Mouse (Mus musculus): ENCODE measurements at regions not wholly inside any gene's neighbourhood (a gene's known extent, or its start where the extent isn't known, plus 50 kb on each side); places are given as distances from the start of the nearest gene placed in this dataset.

- DNase-seq = no peak
Measured at GRCm38 (mm10) chr3:139780054-139780453, 574.6 kb downstream of the Stpg2 start.

- DNase-seq = no peak
Measured at GRCm38 (mm10) chr3:139783406-139783805, 577.9 kb downstream of the Stpg2 start.

- no peak for DNase-seq
Measured at GRCm38 (mm10) chr3:139786510-139786909, 581.0 kb downstream of the Stpg2 start.

- no peak for DNase-seq
Measured at GRCm38 (mm10) chr3:139788854-139789253, 583.4 kb downstream of the Stpg2 start.

- no peak for DNase-seq
Measured at GRCm38 (mm10) chr3:139796685-139797084, 591.2 kb downstream of the Stpg2 start.

GRCm38 (mm10) chr3:139799059-139799458 is 593.6 kb downstream of the Stpg2 start:
- DNase-seq = no peak

GRCm38 (mm10) chr3:139802716-139803710 is 597.5 kb downstream of the Stpg2 start:
- no peak for DNase-seq

GRCm38 (mm10) chr3:139828014-139828413 is 622.5 kb downstream of the Stpg2 start:
- DNase-seq = no peak

GRCm38 (mm10) chr3:139828581-139828980 is 623.1 kb downstream of the Stpg2 start:
- DNase-seq = no peak

GRCm38 (mm10) chr3:139832599-139832998 is 627.1 kb downstream of the Stpg2 start:
- DNase-seq = no peak

GRCm38 (mm10) chr3:139842015-139842414 is 636.5 kb downstream of the Stpg2 start:
- no peak for DNase-seq

- DNase-seq = no peak
Measured at GRCm38 (mm10) chr3:139842988-139843605, 637.6 kb downstream of the Stpg2 start.

GRCm38 (mm10) chr3:139844443-139844842 is 638.9 kb downstream of the Stpg2 start:
- DNase-seq = no peak

- no peak for DNase-seq
Measured at GRCm38 (mm10) chr3:139847826-139848225, 642.3 kb downstream of the Stpg2 start.

GRCm38 (mm10) chr3:139859966-139860635 is 654.6 kb downstream of the Stpg2 start:
- no peak for DNase-seq

- DNase-seq = no peak
Measured at GRCm38 (mm10) chr3:139860831-139861371, 655.4 kb downstream of the Stpg2 start.

- DNase-seq = no peak
Measured at GRCm38 (mm10) chr3:139866329-139866728, 660.8 kb downstream of the Stpg2 start.

- DNase-seq = no peak
Measured at GRCm38 (mm10) chr3:139867030-139867429, 661.5 kb downstream of the Stpg2 start.

- no peak for DNase-seq
Measured at GRCm38 (mm10) chr3:139867499-139867898, 662.0 kb downstream of the Stpg2 start.

- no peak for DNase-seq
Measured at GRCm38 (mm10) chr3:139869779-139870178, 664.3 kb downstream of the Stpg2 start.

GRCm38 (mm10) chr3:139885942-139886860 is 680.7 kb downstream of the Stpg2 start:
- no peak for DNase-seq

- DNase-seq = no peak
Measured at GRCm38 (mm10) chr3:139887265-139887664, 681.8 kb downstream of the Stpg2 start.
